Mouse (Mus musculus) T-helper 2 cell (primary cell): ENCODE results near the gene Gm5741.

Source experiments
- in situ Hi-C: fragments of 300-600 bp; cut with MboI, MseI; formaldehyde crosslinking; loops from one replicate; pipeline ENCODE4 v1.15.1; 2025; ENCODE audit warnings: high pct_unique_total_duplicates

The Gm5741 gene

GRCm38 (mm10) chr8:85032622-85033311 is 35.0 kb downstream of the Gm5741 start:
- in situ Hi-C loops: no loop called here

- in situ Hi-C loops: no loop called here
These were observed 38.5 kb downstream of the Gm5741 start for GRCm38 (mm10) chr8:85029271-85029670.

GRCm38 (mm10) chr8:85027922-85028321 is 39.9 kb downstream of the Gm5741 start:
- in situ Hi-C loops: no loop called here

GRCm38 (mm10) chr8:85027516-85027855 is 40.3 kb downstream of the Gm5741 start:
- in situ Hi-C loops: no loop called here

- in situ Hi-C loops: no loop called here
These were observed 40.9 kb downstream of the Gm5741 start, which contains the start of gene Trir for GRCm38 (mm10) chr8:85026670-85027515. Gene Trir (plus strand): TSS chr8:85026823.

GRCm38 (mm10) chr8:85025098-85025932 is 42.5 kb downstream of the Gm5741 start, which contains the start of gene Asna1:
Gene Asna1 (minus strand): TSS chr8:85025281.
- in situ Hi-C loops: no loop called here

- in situ Hi-C loops: no loop called here
These were observed 43.9 kb downstream of the Gm5741 start for GRCm38 (mm10) chr8:85023846-85024245.

GRCm38 (mm10) chr8:85021514-85022055 is 46.2 kb downstream of the Gm5741 start:
- in situ Hi-C loops: no loop called here
